Mouse (Mus musculus): Measurements from ENCODE around the gene Has1.

Gene Has1

GRCm38 (mm10) chr17:17843534-17844261 lies 11.3 kb downstream of the Has1 start:
- DNase-seq, result no peak

DNA sequence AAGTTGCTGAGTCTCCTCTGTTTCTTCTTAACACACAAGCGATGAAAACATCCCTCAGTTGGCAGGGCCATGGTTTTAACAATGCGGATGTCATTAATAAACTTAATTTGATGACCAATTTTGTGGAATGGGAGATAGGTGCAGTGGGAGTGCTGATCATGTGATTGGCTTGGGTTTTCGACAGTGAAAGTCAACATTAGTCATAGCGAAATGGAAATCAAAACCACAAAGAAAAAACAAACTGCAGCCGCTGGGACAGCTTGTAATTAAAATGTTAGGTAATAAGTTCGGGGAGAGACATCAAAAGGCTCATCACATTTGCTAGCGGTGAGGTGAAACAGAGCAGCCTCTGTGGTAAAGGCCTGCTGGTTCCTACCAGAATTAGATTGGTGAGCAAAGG lies 14.2 kb downstream of the Has1 start:
- DNase-seq, result no peak

GRCm38 (mm10) chr17:17839276-17839675 lies 15.7 kb downstream of the Has1 start:
- DNase-seq, result no peak

DNA sequence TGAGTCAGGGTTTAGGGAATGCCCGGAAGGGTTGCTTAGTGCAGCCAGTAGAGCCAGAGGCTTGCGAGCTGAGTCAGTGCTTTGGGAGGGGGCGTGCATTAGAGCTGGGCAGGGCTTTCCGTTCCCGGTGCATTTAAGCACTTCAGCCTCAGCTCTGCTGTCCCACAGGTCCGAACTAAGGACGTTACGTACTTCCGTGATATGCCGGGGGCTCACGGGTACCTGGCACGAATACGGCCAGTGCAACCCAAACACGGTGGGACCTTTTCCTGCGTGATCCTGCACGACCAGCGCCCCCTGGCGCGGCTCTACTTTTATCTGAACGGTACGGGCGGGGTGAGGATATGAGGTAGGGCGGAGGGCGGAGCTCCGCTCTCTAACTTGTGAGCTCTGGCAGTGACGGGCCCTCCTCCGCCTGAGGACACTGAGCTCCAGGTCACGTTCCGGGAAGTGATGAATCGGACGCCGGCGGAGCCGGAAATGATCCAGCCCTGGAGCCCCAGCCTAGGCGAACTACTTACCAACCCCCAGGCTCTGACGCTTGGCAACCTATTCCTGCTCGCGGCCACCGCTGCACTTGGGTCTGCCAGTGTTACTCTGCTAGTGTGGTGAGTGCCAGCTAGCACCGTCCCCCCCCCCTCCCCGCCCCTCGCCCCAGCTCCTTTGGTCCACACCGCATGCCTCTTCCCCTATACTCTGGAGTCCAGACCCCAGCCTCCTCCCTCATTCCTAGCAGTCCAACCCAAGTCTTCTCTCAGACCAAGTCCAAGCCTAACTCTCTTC lies 16.9 kb downstream of the Has1 start:
- DNase-seq, result peak; percentile 97

GRCm38 (mm10) chr17:17837426-17837825 lies 17.6 kb downstream of the Has1 start:
- DNase-seq, result peak; percentile 71

DNA sequence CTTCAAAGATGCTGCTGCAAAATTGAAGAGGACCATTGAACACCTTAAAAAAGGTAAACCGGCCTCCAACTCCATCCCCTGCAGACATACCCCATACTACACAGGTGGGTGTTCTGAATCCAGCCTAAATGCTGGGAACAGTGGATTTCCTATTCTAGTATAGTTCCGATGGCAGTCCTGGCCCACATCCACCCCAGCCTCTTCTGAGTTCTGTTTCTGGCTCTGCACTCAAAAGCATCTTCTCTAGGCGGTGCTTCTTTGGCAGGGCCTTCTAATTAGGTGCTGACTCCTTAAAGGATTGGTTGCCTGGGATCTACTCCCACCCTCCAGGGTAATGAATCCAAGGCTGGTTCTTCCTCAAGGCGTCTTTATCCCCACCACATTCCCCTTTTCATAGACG lies 18.9 kb downstream of the Has1 start:
- no peak for DNase-seq

DNA sequence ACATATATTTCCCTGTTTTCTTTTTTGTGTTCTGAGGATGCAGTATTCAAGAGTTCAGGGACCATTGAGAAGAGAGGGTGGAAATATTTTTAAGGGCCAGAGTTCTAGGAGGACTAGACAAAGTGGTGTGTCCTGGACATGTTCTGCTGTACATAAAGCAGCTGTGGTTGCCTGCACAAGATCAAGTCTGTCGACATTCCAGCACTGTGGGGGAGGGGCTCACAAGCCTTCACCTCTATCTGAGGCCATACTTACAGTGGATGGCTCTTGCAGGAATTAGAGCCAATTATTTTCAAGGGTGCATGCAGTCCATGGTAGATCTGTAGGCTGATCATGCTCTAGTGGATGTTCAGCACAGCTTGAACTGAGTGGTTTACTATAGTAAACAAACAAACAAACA lies 20.1 kb downstream of the Has1 start:
- no peak for DNase-seq

DNA sequence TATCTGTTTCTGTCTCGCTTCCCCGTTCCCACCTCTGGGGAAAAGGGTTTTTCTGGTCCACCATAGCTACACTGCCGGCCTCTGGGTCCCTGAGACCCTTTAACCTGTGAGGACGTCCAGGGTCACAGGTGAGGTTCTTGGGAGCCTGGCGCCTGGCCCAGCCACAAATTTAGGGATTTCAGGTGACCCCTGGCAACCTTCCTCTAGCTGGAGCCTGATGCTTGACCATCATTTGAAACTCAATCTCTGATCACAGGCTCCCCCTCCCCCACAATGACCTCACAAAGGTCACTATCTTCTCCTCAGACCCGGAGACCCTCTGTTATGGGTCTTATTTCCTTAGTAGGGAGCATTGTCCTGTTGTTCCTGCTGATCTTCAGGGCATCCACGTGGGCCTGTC lies 24.3 kb downstream of the Has1 start:
- DNase-seq, result peak; percentile 59

DNA sequence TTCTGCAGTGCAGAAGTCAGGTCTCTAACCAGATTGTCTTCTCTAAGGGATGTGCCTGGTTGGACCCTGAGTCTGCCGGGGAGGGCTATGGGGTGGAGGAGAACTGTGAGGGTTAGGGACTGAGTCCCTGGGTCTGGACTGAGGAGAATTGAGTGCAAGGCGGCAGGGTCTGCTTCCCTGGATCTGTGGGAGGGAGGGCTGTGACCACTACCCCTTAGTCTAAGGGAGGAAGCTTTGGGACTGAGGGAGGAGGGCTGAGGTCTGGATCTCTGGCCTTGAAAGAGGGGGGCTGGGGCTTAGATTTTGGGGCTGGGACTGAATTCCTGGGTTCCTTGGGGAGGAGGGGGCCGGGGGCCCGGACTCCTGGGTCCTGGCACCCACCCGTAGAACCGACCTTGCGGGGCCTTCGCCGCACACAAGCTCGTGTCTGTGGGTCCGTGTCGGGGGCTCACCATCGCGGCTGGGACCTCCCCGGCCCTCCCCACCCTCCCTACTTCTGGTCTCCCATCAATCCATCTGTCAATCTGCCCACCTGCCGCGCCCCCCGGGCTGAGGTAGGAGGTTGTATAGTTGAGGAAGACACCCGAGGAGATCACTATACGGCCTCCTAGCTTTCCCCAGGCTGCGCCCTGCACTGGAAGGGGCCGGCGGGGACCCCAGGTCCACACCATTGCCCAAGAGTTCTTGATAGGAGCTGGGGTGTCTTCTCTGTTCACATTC lies 25.0 kb downstream of the Has1 start:
- DNase-seq, result peak; percentile 53

GRCm38 (mm10) chr17:17829052-17829785 lies 25.8 kb downstream of the Has1 start:
- DNase-seq, result peak; percentile 56

DNA sequence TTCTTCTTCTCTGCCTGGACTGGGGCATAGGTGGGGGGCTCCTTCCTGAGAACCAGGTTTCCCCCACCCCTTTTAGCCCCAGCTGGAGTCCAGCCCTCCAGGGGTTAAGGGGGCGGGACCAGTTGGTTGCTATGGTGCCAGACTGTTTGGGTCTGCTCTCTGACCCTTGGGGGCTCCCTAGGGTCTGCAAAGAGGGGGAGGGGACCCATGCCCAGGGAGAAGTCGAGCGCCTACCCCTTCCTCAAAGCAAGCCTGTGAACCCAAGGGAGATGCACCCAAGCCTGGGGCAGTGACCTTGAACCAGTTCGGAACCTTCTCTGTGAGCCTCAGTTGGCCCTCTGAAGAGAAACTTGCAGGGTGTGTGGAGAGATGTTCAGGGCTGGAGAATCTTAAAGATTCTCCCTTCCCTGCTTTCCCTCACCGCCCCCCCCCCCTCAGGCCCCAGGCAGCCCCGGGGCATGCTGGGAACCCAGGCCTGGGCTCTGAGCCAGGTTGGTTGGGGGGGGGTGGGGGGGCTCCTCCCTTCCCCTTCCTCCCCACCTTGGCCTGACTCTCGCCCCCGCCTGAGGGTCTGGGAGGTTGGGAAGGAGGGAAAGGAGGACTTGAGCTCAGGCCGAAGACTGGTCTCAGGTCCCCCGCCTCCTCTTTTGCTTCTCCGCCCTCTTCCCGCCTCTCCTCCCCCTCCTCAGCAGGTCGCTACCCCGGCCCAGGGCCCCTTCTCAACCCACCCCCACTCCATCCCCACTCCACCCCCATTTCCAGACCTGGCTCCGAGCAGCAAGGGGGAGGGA lies 26.6 kb downstream of the Has1 start:
- DNase-seq, result peak; percentile 83

DNA sequence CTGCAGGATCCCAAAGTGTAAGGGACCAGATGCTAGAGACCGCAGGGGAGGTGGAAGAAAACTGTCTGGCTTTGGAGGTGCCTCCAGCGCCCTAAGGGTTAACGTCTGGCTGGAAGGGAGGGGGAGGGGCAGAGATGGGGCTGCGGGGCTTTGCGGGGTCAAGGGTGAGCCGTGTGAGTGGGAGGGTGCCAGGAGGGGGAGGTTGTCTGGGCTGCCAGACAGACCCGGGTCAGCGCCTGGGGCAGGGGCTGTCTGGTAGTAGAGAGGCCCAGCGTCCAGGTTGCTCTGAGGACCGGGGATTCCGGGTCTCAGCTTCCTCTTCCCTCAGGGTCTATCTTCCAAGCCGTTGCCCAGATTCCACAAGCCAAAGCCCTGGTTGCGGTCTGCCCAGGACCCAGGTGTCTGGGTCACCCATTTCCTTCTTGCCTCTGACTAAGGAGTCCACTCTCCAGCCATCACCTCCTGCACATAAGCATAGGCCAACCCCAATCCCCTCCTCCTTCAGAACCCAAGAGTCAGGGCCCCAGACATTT lies 27.3 kb downstream of the Has1 start:
- peak; percentile 88 for DNase-seq

- DNase-seq, result peak; percentile 96
Measured at GRCm38 (mm10) chr17:17826751-17827657, 28.0 kb downstream of the Has1 start, which contains the start of gene Spaca6. Gene Spaca6 (plus strand): TSS chr17:17827158.

- peak; percentile 82 for DNase-seq
Measured at GRCm38 (mm10) chr17:17825921-17826591, 28.9 kb downstream of the Has1 start.

DNA sequence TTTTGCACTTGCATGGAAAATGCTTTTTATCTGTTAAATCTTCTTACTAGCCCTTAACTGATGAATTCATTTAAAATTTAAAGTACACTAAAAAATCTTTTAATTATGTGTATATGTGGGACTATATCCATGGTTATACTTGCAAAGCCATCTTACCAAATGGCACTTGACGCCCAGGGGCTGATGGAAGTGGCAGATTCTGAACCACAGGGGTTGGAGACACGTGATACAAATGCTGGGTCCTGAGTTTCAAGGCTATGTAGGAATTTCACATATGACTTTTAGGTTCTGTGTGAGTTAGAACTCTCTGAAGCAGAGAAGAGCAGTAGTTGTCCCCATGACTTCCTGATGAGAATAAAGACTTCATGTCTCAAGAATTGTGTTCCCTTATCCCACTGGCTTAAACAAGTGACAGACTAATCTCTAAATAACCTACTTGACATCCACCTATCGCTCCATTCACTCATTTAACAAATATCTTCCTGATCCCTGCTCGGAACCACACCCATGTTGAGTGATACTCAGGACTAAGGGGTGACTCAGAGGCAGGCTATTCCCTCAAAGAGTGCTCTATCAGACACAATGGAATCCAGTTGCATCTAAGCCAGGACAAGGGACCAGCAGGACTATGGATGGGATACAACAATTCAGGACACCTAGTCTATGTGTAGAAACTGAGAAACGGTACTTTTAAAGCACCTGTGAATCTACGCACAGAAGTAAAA lies 31.2 kb downstream of the Has1 start:
- DNase-seq, result no peak

GRCm38 (mm10) chr17:17795527-17795926 lies 59.5 kb downstream of the Has1 start:
- DNase-seq, result no peak
